Mouse (Mus musculus): Measurements from ENCODE around the gene Prkag2.
"Not testable (repeated sequence)": the region's sequence is repeated elsewhere in the genome, so short reads cannot be mapped to it uniquely, and the experiment has no call there.

Gene Prkag2

DNA sequence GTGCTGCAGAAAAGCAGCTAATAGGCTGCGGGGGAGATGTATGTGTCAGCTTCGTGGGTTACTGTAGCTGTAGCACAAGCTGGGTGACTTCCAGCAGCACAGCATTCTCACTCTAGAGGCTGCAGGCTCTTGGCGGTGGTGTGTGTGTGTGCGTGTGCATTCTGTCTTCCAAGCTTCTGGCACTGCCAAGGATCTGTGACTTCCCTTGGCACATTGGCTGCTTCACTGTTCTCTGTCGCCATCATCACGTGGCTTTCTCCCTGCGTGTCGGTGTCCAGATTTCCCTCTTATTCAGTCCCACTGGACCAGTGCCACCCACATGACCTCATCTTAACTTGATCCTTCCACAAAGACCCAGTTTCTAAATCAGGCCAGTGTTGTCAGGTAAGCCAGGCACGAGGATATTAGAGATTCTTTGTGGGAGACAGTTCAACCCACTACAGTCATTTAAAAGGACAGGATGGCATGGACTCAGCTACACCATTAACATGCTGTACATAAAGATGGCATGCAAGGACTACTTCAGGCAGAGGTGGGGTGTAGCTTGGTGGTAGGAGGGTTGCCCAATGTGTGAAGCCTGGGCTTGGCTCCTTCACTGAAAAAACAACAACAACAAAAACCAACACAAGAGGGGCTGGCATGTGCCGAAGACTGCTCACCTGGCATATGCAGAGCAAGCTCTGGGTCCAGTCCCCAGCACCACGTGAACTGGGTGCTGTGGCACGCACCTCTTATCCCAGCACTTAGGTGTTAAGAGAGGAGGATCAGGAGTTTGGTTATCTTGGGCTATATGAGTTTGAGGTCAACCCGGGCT is 239.6 kb downstream of the Prkag2 start:
- no peak for DNase-seq

DNA sequence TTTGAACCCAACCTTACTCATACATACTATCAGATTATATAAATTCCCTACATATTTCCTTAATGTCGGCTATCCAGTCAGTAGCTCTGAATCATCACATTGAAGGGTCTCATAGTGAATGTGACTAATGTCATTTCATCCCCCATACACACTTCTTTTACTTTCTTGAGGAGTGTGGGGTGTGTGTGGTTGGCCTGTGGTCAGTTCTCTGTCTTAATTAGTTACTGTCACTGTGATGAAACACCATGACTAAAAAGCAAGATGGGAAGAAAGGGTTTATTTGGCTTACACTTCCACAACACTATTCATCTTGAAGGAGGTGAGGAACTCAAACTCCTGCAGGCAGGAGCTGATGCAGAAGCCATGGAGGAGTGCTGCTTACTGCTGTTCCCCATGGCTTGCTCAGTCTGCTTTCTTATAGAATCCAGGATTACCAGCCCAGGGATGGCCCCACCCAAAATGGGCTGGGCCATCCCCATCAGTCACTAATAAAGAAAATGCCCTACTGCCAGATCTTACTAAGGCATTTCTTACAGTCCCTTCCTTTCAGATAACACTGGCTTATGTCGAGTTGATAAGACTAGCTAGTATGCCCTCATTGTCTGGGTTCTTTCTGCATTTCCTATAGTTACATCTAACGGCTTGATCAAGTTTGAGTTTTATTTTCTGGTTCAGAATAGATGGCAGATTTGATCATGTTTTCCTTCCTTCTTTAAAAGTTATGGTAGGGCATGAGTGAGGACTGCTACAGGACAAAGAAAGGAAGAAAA is 240.5 kb downstream of the Prkag2 start:
- DNase-seq: no peak

DNA sequence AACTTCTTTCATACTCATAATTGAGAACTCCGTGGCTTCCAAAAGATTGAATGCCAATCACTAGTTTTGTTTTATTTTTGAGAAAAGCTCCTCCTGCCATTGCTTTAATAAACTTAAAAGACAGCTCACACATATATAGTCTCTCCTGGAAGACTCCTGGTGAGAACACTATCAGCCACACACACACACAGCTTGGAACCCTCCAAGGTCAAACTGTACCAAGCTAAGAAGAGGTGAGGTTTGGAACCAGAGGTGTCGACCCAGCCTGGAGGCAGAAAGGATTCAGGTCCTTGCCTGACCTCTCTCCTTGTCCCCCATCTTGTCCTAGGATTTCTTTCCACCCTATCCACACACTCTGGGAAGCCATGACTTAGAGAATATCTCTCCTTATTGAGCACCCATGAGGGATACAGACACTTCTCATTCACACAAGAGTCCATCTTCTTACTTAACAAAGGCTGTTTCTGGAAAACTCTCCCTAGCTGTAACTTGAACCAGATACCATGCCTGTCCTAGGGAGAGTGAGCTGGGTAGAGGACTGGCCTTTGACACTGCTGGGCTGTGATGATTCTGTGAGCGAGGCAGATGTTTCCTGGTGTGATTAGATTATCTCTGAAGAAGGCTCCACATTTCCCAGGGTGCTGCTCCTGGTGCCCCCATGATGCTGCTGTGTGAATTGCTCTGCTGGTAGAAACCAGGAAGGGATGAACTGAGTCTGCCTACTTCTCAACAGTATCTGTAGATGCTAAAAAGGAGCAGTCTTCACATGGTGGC is 245.4 kb downstream of the Prkag2 start:
- no peak for DNase-seq

DNA sequence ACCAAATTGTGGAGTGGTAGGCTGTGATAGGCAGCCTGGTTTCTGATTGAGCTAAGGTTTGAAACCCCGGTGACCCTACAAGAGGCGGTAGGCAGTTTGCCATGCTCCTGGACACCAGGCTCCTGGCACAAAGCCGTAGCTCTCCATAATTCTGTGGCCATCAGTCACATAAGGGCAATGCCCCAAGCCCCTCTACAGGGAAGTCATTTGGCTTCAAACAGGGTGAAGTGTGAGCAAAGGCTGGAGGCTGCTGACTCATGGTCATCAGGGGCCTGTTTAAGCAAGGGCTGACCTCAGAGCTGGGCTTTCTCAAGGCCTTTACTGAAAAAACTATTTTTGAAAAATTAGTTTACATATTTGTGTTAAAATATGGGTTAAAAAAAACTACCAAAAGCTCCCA is 246.2 kb downstream of the Prkag2 start:
- no peak for DNase-seq

DNA sequence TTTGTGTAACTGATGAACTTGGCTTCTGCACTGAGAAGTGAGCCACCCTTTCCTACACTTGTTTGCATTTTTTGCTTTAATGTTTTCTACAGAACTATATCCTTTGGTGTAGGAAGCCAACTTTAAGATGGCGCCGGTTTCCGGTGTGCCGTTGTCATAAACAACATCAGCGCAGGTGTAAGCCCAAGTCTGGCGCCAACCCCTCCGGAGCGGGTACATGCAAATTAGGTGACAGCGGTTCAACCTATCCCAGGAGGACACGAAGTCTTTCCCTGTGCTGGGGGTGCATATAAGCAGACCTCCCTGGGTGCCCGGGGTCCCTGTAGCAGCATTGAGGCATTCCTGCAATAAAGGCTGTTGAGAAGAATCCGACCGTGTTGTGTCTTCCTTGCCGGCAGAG is 252.2 kb downstream of the Prkag2 start:
- DNase-seq: not testable (repeated sequence)

DNA sequence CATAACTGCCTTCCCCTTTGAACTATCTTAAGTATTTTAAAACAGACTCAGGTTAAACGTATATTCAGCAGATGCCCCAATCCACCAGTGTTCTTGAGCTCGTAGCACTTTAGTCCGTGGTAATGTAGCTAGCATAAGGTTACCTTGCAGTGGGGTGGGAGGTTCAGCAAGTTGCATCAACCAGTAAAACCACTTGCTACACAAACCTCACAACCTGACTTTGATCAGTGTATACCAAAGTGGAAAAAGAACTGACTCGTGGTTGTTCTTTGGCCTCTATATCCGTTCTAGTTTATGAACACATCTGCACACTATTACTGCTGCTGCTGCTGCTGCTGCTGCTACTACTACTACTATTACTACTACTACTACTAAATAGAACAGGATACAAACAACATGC is 256.6 kb downstream of the Prkag2 start:
- no peak for DNase-seq

DNA sequence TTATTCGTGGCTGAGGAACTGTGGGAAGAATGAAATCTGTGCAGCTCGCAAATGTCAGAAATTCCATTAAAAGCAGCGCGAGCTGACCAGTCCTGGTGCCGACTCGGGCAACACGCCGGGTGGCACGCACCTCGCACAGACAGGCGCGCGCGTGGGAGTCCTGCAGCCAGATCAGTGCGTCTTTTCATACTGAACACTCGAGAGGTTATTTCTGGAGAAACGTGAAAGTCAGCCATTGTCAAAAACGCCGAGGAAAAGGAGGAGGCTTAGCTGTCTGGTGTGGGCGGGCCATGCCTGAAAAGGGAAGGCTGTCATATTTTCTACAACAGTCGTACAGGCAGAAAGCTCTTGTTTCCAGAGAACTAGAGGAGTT is 257.4 kb downstream of the Prkag2 start:
- DNase-seq: no peak

DNA sequence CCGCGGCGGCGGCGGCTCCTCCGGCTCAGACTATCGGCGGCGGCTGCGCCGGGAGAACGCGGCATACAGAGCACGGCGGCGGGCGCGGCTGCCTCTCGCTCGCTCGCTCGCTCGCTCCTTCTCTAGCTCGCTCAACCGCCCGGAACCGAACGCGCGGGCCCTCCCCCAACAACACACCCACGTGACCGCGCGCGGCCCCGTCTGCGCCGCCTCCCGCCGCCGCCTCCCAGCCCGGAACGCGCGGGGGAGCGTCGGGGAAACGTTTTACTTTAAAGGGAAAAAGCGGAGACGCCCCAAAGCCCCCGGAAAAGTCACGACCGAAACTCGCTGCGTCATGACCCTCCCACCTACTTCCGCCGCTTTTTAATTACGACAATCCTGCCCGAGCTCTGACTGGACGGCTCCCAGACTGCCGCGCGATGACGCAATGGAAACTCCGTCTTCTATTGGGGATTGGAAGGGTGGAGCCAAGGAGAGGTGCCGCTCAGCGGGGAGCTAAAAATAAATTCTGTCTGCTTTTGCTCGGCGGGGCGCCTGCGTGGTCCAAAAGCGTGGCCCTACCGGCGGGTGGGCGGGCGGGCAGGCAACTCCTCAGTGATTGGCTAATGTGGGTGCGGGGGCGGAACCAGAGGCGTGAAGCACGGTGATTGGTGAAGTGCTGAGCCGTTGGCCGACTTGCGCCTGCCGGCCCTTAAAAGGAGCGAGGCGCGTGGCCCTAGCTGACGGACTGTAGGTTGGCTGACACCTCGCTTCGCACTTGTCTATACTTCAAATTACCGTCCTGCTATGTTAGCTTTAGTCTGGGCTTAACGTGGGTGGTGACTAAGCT is 258.0 kb downstream of the Prkag2 start, which contains the start of gene Rheb:
Gene Rheb (minus strand): TSS at position 351 of the 829 bp plus-strand sequence.
- peak; percentile 100 for DNase-seq

DNA sequence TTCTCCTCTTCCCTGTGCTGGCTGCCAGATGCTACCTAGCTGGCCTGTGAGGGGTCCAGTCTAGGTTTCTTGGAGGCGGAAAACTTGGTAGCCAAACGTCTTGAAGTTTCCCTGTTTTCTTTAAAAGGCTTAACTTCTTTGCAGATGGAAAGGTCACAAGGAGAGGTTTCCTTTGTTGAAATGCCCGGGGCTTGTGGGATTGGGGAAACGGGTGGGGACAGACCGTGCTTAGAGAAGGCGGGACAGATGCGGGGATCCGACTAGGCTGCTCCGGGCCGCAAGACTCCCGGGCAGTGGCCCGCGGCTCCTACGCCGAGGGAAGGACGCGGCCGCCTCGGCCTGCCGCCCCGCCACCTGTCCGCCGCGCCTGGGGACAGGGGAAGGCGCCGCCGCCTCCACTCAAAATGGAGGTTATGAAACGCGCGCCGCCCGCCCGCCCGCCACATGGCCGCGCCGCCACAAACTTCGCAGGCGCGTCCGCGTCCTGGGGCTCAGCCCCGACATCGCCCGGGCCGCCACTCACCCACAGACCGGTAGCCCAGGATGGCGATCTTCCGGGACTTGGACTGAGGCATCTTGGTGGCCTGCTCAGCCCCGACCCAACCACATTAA is 258.7 kb downstream of the Prkag2 start:
- DNase-seq: no peak

DNA sequence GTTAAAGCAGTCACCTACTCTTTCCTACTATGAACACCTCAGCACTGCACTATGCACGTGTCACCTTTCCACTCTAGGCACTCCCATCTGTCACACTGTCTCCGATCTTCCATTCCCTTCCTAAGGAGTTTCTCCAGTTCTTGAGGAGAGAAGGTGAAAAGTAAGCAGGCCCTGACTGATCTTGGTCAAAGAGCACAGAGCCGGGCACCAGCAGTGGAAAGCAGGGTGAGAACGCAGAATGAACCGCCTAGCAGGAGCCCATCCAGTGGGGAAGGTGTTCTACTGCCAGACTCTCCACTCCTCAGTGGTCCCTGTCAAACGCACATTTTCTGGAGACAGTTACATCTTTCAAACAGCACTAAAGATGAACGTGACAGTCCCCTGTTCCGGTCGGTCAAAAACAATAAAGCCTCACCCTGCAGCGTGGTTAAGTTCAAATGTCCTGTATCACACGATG is 259.4 kb downstream of the Prkag2 start:
- no peak for DNase-seq

DNA sequence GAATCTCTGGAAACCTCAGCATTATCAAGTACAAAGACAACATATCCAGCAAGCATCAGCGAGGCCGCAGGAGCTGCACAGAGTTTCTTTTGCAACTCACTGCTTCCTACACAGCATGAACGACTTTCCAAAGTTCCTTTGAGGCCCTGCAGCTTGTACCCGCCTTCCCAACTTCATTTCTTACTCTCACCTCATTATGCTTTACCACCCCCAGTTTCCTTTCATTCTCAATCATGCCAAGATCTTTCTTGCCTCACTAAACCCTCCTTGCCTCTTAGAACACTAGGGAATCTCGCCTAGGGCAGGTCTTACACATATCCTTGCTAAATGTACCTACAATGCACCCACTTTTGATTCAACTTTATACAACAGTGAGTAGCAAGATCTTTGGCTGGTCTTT is 266.0 kb downstream of the Prkag2 start:
- DNase-seq: no peak

DNA sequence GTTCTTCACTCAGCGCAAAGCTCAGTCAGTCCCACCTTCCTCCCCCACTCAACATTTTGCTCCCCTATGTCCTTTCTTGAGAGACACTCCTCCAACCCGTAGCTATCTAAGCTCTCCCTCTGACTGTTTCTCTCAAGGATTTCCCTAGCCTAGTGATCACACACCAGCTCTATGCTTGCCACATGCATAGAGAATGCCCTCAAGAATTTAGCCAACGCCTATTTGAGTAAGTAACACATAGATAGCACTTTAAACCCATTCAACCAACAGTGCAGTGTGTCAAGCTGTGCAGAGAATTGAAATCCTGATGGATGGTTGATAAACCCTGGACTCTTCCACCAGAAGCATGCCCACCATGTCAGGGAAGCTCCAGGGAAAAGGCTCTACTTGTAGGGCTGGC is 268.5 kb downstream of the Prkag2 start:
- DNase-seq: no peak

DNA sequence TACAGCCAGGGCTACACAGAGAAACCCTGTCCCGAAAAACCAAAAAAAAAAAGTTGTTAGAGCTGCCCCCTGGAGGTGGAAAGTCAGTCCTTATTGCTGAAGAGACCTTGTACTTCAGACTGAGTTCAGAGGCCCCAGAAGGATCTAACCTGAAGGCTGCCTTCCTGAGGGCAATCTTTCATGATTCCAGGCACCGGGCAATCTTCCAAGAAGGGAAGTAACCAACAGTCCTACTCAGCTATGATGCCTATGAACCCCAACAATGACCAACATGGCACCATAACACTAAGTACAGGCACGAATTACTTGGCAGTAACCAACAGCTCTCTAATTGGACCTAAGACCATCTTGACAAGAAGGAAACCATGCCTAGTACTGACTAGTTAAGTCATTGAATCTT is 272.0 kb downstream of the Prkag2 start:
- DNase-seq: no peak

DNA sequence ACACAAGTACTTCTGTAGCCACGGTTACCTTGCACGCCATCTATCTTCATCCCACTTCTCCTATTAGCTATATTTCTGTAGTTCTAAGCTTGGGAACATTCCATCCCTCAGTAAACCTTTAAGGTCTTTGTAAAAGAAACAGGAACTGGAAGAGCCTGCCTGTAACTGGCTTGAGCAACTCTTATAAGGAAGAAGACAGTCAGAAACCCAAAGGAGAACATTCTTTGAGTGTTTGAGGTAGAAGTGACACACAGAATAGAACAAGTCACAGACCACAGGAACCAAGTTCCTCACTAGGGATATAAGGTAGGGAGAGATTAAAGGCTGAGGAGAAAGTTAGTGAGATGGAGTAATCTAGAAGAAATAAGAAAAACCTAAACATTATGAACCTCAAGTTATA is 273.3 kb downstream of the Prkag2 start:
- DNase-seq: no peak

DNA sequence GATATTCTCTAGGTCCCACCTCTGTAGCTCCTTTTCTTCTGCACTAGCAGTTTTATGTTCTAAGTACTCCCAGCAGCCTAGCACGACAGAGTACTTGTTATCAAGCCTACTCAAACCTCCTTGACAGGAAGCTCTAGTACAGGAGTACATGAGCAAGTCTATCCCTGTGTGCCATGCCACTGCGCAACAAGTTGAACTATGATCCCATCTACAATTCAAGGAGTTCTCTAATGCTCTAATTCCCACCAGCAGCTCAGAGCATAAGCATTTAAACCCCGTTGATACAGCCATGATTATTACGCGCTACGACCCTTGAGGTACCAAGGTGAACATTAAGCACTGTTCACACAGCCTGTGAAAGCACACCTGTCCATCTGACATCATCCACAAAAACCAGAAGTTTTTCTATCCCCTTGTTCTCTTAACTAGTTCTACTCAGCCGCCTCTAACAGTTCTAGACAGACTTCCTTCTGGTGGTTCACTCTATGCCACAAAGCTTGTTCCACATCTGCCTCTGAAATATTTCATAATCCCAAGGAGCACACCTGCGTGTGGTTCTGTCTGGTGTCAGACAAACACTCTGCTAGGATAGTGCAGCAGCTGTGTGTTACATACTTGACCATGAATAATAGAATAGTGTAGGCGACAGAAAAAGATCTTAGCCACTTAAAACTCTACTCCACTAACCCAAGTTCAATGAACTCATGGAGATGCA is 274.2 kb downstream of the Prkag2 start:
- DNase-seq: no peak

DNA sequence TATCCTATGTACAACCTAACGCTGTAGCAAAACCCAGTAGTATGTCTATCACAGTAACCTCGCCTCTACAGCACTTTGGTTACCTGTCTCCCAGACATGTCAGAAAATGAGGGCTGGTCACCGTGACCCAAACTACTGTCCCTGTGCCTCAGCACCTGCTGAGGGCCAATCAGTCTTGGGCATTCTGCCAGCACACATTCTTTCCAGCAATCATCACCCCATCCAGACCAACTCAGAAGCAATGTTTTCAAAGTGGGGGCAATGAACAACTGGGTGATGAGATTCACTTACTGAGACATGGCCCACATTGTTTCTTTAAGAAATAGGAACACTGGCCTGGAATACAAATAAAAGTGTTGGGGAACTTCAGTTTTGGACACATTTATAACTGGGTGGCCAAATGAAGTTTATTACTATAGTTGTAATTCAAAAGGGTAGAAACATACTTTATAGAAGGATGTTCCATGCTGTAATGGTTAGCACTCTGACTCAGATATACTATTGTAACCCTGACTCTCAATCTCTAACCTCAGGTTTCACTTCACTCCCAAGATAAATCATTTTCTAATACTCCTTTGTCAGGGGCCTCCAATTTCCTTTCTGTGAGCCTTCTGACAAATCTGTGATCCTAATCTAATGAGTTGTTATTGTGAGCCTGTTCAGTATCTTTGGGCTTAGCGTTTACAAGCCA is 274.9 kb downstream of the Prkag2 start:
- DNase-seq: peak; percentile 60

DNA sequence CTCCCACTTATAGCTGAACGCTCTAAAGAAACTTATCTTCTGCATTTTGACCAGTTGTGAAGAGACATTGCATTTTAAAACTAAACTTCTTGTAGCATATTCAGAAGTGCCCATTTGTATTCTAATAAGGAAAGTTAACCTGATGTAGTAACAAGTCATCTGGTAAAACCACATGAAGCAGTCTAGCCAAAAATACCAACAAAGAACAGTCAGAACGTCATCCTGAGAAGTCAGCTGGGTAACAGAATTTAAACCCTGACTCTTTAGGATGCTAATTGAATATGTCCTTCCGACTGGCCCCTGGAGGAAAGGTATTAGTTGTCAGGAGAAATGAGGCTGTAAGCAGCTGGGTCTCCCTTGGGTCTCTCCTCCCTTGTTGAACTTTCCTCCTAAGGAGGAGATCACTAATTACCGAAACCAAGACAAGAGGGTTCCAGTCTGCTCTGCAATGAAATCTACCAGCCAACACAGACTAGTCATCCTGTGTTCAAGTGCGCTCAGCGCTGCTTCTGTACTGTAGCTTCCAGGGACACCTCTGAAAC is 276.5 kb downstream of the Prkag2 start:
- DNase-seq: no peak

DNA sequence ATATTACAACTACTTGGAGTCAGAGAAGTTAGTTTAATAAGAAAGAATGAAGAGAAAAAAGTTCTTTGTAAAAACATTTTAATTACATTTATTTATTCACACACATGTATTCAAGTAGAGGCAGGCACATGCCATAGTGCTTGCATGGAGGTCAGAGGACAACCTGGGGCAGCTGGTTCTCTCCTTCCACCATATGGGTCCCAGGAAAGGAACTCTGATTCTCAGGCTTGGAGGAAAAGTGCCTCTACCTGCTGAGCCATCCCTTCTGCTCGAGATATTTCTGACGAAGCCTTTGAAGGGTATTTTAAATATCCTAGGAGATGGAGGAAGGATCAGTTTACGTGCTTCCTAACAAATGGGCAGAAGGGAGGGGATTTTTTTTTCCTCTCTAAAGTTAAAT is 277.7 kb downstream of the Prkag2 start:
- no peak for DNase-seq

DNA sequence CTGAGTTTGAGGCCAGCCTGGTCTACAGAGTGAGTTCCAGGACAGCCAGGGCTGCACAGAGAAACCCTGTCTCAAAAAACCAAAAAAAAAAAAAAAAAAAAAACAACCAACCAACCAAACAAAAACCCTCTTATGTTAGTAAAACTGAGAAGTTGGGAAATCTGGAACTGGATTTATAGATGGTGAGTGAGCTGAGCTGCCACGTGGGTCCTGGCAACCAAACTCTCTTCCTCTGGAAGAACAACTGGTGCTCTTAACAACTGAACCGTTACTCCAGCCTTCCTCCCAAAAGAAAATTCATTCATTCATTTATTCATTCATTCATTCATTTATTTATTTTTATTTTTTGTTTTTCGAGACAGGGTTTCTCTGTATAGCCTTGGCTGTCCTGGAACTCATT is 278.2 kb downstream of the Prkag2 start:
- not testable (repeated sequence) for DNase-seq

DNA sequence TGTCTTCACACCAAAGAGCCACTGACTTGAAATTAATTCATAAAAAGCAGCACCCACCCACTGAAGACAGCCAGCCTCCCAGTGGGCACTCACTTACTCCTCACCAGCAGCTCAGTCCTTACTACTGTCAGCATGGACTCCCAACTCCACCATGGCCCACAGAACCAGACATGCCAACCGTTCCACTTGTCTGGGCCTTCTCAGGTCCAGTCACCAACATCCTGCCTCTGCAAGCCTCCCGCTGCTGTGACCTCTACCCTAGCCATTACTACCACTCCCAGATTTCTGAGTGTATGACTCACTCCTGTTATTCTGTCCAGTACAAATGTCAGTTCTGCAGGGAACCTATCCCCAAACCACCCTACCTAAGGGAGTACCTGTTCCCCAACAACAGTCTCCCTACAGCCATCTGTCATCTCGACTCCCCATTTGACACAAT is 279.0 kb downstream of the Prkag2 start:
- DNase-seq: no peak

All from retina, postnatal 1 day (tissue).